Mouse (Mus musculus) kidney, adult 18-20 months (tissue): ENCODE measurements around the gene Them5.

Source experiments
- DNase-seq: peaks from one replicate; pipeline ENCODE4 v3.0.0; 2021

Them5 gene

DNA sequence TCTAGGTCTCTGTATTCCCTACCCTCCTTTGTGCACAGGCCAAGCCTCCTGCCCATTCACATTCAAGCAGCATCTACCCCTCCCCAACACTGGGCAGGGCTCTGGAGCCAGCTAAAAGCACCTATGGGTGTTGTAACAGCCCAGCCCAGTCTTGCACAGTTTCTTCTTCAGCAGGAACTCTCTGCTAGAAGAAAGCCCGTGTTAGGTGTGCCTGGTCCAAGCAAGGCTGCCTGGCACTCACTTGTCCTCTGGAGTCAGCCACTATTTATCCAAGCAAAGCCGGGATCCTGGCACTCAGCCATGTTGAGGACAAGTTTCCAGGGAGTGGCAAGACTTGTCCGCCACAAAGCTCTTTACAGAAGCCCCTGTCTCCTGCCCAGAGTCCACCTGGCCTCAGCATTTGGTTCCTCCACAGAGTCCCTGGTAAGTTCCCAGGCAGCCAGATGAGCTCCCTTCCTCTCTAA, at the start of gene Them5:
Them5 (plus strand) TSS at position 141 of the 464 bp plus-strand sequence.
- no peak for DNase-seq

DNA sequence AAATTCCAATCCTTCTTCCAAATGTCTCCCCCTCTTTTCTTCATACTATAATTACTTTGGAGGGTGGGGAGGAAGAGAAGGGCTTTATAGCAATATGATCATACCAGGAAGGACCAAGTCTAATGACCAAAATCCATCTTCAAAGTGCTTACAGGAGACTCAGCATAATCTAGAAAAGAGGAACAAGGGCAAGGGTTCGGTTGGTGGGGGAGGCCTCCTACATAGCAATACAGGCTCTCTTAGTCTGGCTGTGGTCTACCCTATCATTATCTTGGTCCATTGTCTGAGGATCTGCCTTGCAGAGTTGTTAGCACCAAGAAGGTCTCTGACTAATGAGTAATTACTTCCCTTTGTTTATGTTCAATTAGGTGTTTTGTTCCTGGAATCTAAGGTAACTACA, 36.4 kb upstream of the Them5 start:
- DNase-seq, result no peak

GRCm38 (mm10) chr3:94306975-94307374, 34.9 kb upstream of the Them5 start:
- no peak for DNase-seq

- peak; percentile 97 for DNase-seq
Observed at GRCm38 (mm10) chr3:94309633-94310363, 32.1 kb upstream of the Them5 start, which contains the start of gene Them4. TSS of gene Them4 (plus strand) at chr3:94310089.

GRCm38 (mm10) chr3:94310491-94310890, 31.4 kb upstream of the Them5 start:
- no peak for DNase-seq

- no peak for DNase-seq
Observed at GRCm38 (mm10) chr3:94310911-94311310, 31.0 kb upstream of the Them5 start.

DNA sequence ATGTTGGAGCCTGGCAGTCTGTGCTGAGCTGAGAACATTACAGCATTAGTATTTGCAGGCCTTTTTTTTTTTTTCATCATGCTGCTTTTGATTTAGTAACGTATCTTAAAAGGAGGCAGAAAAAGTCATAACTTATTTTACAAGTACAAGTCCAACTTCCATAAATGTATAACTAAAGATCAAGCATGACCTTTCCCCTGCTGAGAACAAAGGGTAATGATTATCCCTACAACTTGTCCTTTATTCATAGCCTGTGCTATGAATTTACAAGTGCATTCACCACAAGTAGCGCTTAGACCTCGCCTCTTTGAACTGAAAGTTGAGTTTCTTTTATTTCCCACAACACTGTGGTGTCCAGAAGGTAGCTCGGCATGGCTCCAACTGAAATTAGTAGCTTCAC, 30.5 kb upstream of the Them5 start:
- peak; percentile 25 for DNase-seq

GRCm38 (mm10) chr3:94328681-94329080, 13.2 kb upstream of the Them5 start:
- DNase-seq, result no peak

DNA sequence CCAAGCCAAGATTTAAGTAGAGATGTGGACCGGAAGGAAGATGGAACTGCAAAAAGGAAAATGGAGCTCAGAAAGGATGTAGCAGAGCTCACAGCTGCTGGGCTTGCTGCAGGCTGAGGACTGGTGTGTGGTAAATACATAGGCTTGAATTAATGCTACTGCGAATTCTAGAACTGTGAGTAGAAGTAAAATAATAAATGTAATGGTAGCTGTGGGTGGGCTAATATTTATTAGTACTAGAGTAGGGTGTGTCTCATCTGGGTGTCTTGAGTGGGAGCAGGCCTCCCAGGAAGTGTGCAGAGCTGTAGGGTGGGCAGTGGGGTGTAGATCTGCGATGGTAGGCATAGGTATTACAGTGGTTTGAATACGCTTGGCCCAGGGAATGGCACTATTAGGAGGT, 7.5 kb upstream of the Them5 start:
- no peak for DNase-seq

GRCm38 (mm10) chr3:94338522-94338921, 3.4 kb upstream of the Them5 start:
- no peak for DNase-seq

GRCm38 (mm10) chr3:94342552-94342951, 653 bp downstream of the Them5 start:
- DNase-seq, result no peak

GRCm38 (mm10) chr3:94344182-94344581, 2.3 kb downstream of the Them5 start:
- no peak for DNase-seq

- DNase-seq, result no peak
Observed at GRCm38 (mm10) chr3:94344897-94345296, 3.0 kb downstream of the Them5 start.

- no peak for DNase-seq
Observed at GRCm38 (mm10) chr3:94348146-94348545, 6.2 kb downstream of the Them5 start.

GRCm38 (mm10) chr3:94360812-94361211, 18.9 kb downstream of the Them5 start:
- peak; percentile 20 for DNase-seq

DNA sequence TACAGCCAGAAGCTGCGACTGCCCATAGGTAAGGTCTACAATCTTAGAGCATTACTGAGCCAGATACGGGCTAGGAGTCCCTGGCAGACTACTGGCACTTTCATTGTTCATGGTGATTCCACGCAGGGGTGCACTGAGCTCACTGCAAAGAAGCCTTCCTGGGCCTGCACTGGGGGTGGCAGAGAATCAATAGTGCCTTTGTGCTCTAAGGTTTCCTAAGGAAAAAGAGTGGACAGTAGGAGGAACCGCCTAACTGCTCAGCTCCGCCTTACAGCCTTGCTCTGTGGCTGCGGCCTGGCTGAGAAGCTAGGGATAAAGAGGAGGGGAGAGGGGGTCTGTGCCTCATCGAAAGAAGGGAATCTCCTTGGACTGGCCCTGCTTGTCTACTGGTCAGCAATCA, 20.2 kb downstream of the Them5 start, which contains the start of gene C2cd4d:
C2cd4d (plus strand) TSS at position 301 of the 400 bp plus-strand sequence.
- no peak for DNase-seq

DNA sequence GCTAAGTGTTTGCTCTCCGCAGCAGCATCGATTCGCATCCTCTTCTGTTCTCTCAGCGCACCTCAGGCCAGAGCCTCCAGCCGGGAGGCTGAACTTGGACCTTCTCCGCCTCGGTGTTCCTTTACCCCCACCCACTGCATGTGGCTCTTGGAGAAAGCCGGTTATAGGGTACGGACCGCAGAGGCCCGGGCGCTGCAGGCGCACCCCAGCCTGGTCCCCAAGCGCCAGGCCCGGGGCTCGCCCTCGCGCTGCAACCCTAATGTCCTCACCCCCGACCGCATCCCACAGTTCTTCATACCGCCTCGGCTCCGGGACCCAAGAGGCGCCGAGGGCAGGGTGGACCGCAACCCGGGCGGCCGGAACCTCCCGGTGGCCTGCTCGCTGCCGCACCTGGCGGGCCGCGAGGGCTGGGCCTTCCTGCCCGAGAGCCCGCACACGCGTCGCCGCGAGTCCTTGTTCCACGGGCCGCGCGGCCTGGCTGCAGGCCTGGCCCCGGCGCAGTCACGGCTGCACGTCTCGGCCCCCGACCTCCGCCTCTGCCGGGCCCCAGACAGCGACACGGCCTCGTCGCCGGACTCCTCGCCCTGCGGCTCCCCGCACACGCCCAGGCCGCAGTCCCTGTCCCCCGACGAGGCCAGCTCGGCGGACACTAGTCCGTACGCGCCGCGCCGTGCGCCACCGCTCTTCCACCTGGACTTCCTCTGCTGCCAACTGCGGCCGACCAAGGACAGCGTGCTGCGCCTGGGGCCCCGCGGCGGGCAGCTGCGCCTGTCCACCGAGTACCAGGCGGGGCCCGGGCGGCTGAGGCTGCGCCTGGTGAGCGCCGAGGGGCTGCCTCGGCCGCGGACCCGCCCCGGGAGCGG, 21.6 kb downstream of the Them5 start:
- peak; percentile 62 for DNase-seq

- DNase-seq, result no peak
Observed at GRCm38 (mm10) chr3:94364154-94364526, 22.2 kb downstream of the Them5 start.

GRCm38 (mm10) chr3:94366761-94367160, 24.9 kb downstream of the Them5 start:
- peak; percentile 82 for DNase-seq

DNA sequence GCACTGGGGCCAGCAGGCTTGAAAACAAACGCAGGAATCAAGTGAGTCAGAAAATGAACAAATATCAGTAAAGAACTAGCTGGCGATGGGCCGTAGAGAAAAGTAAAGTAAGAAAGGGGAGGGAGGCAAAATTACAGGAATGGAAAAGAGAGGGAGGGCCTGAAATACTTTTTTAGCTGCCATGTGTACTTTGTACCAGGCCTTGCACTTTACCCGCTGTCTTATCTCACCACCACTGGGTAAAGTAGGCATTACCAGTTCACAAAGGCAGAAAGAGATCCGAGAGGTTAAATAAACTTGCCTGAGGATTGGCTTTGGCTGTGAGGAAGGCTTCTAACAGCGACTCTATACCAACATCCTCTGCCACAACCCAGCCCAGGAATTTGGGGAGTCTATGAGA, 25.6 kb downstream of the Them5 start:
- peak; percentile 7 for DNase-seq

- DNase-seq, result no peak
Observed at GRCm38 (mm10) chr3:94368631-94369030, 26.7 kb downstream of the Them5 start.

GRCm38 (mm10) chr3:94369709-94370108, 27.8 kb downstream of the Them5 start:
- no peak for DNase-seq

GRCm38 (mm10) chr3:94371637-94372036, 29.7 kb downstream of the Them5 start:
- peak; percentile 93 for DNase-seq

DNA sequence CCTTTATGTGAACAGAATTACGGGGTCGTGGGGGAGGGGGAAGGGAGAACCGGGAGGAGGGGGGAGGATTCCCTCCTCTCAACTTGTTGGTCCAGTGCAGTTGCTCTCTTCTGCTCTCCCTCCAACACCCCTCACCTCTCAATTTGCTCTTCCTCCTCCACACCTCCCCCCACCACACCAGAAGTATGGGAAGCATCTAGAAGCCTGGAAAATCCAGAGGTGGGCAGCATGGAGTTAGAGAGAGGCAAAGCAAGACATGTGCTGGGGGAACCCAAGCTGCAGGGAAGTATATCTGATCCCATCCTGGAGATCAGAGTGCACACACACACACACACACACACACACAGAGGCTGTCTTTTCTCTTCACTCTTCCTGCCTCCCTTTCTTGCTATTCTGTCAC, 30.1 kb downstream of the Them5 start:
- no peak for DNase-seq
